Mouse (Mus musculus) midbrain, embryonic 10.5 days (tissue): Measurements from ENCODE around the gene Trappc2l. TPM values are rescaled to one million over a fixed set of nuclear protein-coding genes. Genes with fewer than 3 reads are reported as not detected.
"Not testable (repeated sequence)": the region's sequence is repeated elsewhere in the genome, so short reads cannot be mapped to it uniquely, and the experiment has no call there.

Experiments
- DNase-seq: peaks from one replicate; pipeline ENCODE4 v3.0.0-alpha.2; 2017; ENCODE audit warnings: low spot score
- H3K27ac ChIP-seq: fragments of 300-500 bp; sonication (generic); replicated peaks from 2 replicates; pipeline ENCODE4 v1.5.1; 2016; ENCODE audit warnings: mild to moderate bottlenecking
- H3K27me3 ChIP-seq: fragments of 300-500 bp; sonication (generic); 2 replicates; pipeline ENCODE4 v1.6.1; 2016; ENCODE audit warnings: low read depth, mild to moderate bottlenecking; ENCODE audit not compliant: poor library complexity, severe bottlenecking
- H3K36me3 ChIP-seq: fragments of 300-500 bp; sonication (generic); 2 replicates; pipeline ENCODE4 v1.6.1; 2016; ENCODE audit warnings: mild to moderate bottlenecking, moderate library complexity
- H3K4me1 ChIP-seq: fragments of 300-500 bp; sonication (generic); 2 replicates; pipeline ENCODE4 v1.6.1; 2016
- H3K4me3 ChIP-seq: fragments of 300-500 bp; sonication (generic); 2 replicates; pipeline ENCODE4 v1.5.1; 2016; ENCODE audit warnings: mild to moderate bottlenecking, moderate library complexity
- H3K9me3 ChIP-seq: fragments of 300-500 bp; sonication (generic); replicated peaks from 2 replicates; pipeline ENCODE4 v1.6.1; 2016; ENCODE audit warnings: mild to moderate bottlenecking
- WGBS: fragments of 180-500 bp; shearing (Covaris S2); methylation state at CpG from one replicate; pipeline ENCODE4 v1.1.7; 2016; 5-methylcytosine and 5-hydroxymethylcytosine counted together
- polyA plus RNA-seq: library from polyadenylated mRNA; unstranded; fragments of >200 nt; fragmentation: Nextera tagmentation; extraction: Ambion mirVana; gene quantifications from 2 replicates; pipeline ENCODE4 v1.2.1, GENCODE M21; 2016

The Trappc2l gene
- polyA plus RNA-seq, 1 experiment from 2014 or later, result 51.0 TPM

DNA sequence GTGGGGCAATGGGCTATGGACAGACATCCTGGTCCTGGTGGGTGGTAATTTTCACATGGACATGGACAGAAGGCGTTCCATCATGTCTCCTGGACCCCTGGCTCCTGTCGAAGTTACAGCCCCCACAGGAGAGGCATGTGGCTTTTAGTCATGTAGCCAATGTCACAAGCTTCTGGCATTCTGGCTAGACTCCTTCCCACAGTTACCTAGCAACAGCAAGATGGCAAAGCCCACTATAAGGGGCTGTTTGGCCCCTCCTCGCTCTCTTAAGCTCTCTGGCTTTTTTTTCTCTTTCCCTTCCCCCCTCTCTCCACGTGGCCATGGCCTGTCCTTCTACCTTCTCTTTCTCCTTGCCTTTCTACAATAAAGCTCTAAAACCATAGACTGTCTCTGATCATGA, 38.3 kb upstream of the Trappc2l start:
- Histone ChIP-seq H3K27ac (peak overlapping the region; percentile 59; the same call in 1 of the 2 replicates), H3K4me1 (peaks cover 90% of the 10 kb centered on the region), H3K36me3 (peaks cover 66% of the 10 kb centered on the region)
- not testable (repeated sequence) for H3K4me3 ChIP-seq, DNase-seq, H3K9me3 ChIP-seq, H3K27me3 ChIP-seq
- WGBS, result 42% methylated on average over 4 of the region's 4 CpGs

DNA sequence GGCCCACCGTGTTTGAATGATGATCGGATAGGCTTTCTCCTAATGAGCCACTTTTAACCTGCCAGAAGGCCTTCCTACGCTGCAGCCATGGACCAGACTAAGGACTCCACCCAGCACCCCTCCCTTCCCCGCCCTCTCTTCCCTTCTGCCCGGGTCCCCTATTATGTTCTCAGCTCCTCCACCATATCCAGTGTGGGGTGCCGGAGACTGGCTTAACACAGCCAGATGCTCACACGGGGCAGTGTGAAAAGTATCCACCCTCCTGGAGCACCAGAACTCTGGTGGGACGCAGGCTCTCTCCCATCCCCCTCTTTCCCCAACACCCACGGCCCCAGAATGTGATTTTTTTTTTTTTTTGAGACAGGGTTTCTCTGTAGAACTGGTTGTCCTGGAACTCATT, 37.9 kb upstream of the Trappc2l start:
- WGBS, result 53% methylated on average over 9 of the region's 9 CpGs
- H3K4me3 ChIP-seq, result no peak overlapping the region; the same call in 1 of the 2 replicates

DNA sequence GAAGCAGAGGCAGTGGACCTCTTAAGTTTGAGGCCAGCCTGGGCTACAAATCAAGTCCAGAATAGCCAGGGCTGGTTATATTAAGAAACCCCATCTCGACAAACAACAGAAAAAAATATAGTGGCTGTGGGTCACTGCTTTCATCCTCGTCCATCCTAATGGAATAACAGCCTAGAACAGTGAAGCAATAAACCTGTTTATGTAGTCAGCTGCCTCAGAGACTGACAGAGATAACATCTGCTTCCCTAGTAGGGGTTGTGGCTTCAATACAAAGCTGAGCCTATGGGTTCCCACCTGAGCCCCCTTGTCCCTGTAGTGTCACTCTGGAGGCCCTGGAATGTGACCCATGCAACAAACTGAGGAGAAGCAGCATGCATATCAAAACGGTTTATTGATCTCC, 37.2 kb upstream of the Trappc2l start:
- 74% methylated on average over 3 of the region's 3 CpGs for WGBS

More for the DNA sequence above, 37.9 kb upstream of the Trappc2l start:
- no peak for DNase-seq
- Histone ChIP-seq H3K27me3 (no peaks in the 10 kb centered on the region), H3K27ac (peak overlapping the region; percentile 59; the same call in 1 of the 2 replicates), H3K9me3 (no peaks in the 10 kb centered on the region), H3K36me3 (peaks cover 66% of the 10 kb centered on the region), H3K4me1 (peaks cover 87% of the 10 kb centered on the region)

DNA sequence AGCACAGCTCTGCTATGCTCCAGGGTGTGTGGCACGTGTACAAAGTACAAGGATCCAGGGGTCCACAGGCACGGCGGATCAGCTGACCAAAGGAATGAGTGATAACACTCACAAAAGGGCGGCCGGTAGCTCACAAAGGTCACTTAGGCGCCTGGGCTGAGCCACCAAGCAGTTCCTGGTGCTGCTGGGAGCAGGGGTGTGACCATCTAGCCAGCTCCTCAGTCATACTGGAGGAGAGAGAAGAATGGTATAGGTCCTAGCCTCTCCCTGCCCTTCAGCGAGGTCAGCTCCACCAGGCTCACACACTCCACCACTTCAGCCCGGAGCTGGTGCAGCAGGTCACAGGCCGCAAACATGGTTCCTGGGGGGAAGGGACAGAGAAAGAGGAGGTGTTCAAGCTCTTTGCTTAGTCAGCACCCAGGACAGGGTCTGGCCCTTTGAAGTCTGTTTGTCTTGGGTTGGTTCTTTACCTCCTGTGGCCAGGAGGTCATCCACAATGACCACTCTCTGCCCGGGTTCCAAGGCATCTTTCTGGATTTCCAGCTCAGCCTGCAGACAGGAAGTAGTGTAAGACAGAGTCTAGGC, 36.7 kb upstream of the Trappc2l start:
- Histone ChIP-seq H3K4me3 (peak overlapping the region; percentile 66), H3K4me1 (peaks cover 85% of the 10 kb centered on the region), H3K9me3 (no peaks in the 10 kb centered on the region), H3K36me3 (peaks cover 56% of the 10 kb centered on the region), H3K27me3 (no peaks in the 10 kb centered on the region), H3K27ac (no peak overlapping the region)
- 51% methylated on average over 10 of the region's 10 CpGs for WGBS
- no peak for DNase-seq

More for the DNA sequence above, 37.2 kb upstream of the Trappc2l start:
- Histone ChIP-seq H3K9me3 (no peaks in the 10 kb centered on the region), H3K27ac (no peak overlapping the region), H3K4me3 (no peak overlapping the region), H3K4me1 (peaks cover 86% of the 10 kb centered on the region), H3K27me3 (no peaks in the 10 kb centered on the region), H3K36me3 (peaks cover 61% of the 10 kb centered on the region)
- DNase-seq, result no peak

DNA sequence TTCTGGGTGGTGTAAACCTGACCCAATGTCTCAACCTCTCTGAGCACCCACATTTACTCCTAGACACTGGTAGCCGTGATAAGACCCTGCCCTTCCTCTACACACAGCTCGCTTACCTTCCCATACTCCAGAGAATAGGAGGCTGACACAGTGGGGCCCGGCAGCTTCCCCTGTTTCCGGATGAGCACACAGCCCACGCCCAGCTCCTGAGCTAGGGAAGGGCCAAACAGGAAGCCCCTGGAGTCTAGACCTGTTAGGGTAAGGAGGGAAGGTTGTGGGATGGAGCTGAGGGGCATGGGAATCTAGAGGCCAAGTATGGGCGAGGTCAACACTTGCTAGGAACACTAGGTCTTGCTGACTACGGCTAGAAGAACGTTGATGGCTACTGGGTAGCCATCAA, 36.2 kb upstream of the Trappc2l start:
- no peaks in the 10 kb centered on the region for H3K9me3 ChIP-seq
- WGBS, result 77% methylated on average over 8 of the region's 8 CpGs
- H3K27ac ChIP-seq, result no peak overlapping the region
- H3K4me3 ChIP-seq, result peak overlapping the region; percentile 66
- DNase-seq, result no peak
- H3K4me1 ChIP-seq, result peaks cover 82% of the 10 kb centered on the region
- H3K27me3 ChIP-seq, result no peaks in the 10 kb centered on the region
- peaks cover 51% of the 10 kb centered on the region for H3K36me3 ChIP-seq

DNA sequence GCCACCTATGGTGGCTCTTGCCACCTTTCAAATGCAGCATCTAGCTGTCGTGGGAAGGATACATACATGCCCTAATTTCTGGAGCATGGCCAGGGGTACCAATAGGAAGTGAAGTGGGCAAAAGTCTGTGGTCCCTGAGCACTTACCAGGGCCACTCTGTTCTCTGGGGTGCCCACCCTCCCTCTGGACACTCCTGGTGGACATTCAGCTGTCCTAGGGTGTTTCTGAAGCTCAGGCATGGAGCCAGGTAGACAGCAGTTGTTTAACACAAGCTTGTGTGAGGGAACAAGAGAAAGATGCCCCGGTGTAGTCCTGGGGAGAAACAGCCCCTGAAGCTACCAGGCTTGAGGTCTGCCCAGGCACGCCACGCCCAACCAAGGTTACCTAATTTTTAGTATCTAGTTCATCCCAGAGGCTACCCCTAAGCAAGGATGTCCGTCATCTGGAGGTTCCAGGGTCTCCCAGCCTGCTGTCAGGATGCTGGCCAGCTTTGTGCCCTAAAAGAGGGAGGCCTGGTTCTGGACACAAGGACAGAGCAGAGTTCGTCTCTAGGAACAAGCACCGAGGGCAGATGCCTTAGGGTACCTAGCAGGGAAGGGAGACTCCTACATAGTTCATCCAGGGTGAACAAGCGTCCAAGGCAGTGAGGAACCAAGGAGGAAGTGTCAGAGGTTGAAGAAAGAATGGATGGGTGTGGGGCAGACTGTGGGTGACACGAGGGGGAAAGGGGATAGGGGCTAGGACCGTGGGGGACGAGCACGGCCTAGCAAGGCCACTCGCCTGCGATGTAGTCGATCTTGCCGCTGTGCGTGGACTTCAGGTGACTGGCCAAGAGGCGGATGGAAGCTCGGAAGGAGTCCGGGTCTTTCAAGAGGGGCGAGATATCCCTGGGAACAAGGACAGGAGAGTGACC, 35.4 kb upstream of the Trappc2l start:
- 19% methylated on average over 21 of the region's 21 CpGs for WGBS
- peak; percentile 35 for DNase-seq
- Histone ChIP-seq H3K27ac (peak overlapping the region; percentile 86), H3K36me3 (peaks cover 44% of the 10 kb centered on the region), H3K4me3 (peak overlapping the region; percentile 66), H3K4me1 (peaks cover 77% of the 10 kb centered on the region), H3K9me3 (no peaks in the 10 kb centered on the region), H3K27me3 (no peaks in the 10 kb centered on the region)

DNA sequence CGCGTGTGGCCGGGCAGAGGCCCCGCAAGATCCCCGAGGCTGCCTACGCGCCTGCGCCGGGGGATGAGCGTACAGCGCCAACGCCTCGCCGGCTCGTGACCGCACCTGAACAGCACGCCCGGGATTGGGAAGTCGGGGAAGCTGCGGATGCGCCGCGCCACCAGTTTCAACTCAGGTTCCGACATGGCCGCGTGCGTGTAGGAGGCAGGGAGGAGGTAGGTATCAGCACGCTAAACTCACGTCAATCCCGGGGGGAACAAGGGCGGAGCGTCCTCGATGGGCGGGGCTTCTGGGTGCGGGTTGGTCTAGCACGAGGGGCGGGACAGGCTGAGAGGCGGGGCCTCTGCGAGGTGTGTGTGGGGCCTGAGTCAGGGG, 34.8 kb upstream of the Trappc2l start, which contains the start of gene Aprt:
TSS of gene Aprt (minus strand) at position 262 of the 375 bp plus-strand sequence.
- no peaks in the 10 kb centered on the region for H3K9me3 ChIP-seq
- H3K4me3 ChIP-seq, result peak within 1 kb of the TSS; percentile 66
- under 1% methylated on average over 39 of the region's 39 CpGs for WGBS
- H3K4me1 ChIP-seq, result peaks cover 71% of the 10 kb centered on the region
- H3K27me3 ChIP-seq, result no peaks in the 10 kb centered on the region
- H3K27ac ChIP-seq, result peak within 1 kb of the TSS; percentile 86
- peak; percentile 91 for DNase-seq
- peaks cover 37% of the 10 kb centered on the region for H3K36me3 ChIP-seq

DNA sequence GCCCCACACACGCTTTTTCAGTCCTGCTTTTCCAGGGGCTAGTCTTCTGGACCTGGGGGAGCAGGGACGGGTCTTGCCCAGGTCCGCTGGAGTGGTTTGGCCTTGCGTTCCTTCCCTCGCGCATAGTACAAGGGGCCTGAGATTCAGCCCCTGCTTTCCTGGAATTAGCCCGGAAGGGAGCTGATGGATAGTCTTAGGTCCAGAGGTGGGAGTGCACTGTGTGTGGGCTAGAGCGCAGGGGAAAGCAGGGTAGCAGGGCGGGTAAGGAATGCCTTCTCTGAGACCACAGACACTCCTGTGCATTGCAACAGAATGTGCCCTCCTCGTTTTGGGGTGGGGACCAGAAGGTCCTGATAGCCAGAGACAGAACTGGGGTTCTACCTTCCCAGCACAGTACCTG, 34.3 kb upstream of the Trappc2l start:
- WGBS, result 42% methylated on average over 10 of the region's 10 CpGs
- H3K4me3 ChIP-seq, result peak overlapping the region; percentile 66
- H3K36me3 ChIP-seq, result peaks cover 33% of the 10 kb centered on the region
- H3K27ac ChIP-seq, result peak overlapping the region; percentile 86
- H3K27me3 ChIP-seq, result no peaks in the 10 kb centered on the region
- DNase-seq, result no peak
- H3K4me1 ChIP-seq, result peaks cover 66% of the 10 kb centered on the region
- H3K9me3 ChIP-seq, result no peaks in the 10 kb centered on the region

DNA sequence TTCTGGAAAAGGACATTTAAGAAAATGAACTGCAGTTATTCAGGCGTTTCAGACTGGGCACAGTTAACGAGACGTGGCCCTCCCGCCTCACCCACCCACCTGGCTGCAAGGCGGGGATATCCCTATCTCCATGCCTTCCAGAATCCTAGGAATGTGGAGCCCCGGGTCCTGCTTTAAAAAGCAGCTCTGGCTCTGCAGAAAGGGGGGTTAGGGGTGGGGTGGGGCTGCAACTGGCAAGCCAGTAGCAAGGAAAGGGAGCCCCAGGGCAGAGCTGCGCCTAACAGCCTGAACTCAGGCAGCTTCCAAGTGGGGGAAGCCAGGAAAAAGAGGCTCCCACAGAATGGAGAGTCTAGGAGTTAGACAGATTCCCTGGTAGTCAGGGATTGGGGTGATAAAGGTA, 32.2 kb upstream of the Trappc2l start:
- H3K9me3 ChIP-seq, result no peaks in the 10 kb centered on the region
- H3K4me1 ChIP-seq, result peaks cover 45% of the 10 kb centered on the region
- no peak for DNase-seq
- H3K4me3 ChIP-seq, result no peak overlapping the region
- no peaks in the 10 kb centered on the region for H3K27me3 ChIP-seq
- H3K27ac ChIP-seq, result 0 out of 2 replicates have a peak overlapping the region, but pooled peaks have one; percentile 46
- H3K36me3 ChIP-seq, result peaks cover 12% of the 10 kb centered on the region
- 29% methylated on average over 7 of the region's 7 CpGs for WGBS

DNA sequence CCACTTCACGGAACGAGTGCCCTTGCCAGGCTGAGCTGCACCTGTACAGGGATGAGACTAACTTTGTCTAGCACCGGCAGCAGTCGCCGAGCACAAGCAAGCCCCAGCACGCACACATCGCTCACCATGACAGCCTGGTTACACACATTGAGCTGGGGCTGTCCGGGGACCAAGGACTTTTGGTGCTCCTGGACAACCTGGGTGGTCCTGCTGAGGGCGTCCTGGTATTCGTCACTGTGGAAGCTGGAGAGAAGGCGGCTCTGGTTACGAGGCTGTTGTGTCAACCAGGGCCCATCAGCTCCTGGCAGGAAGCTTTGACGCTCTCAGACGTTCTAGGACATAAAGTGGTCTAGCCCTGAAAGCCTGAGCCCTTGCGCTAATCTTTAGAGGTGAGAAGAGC, 30.5 kb upstream of the Trappc2l start:
- DNase-seq, result no peak
- Histone ChIP-seq H3K4me3 (no peak overlapping the region), H3K4me1 (peaks cover 32% of the 10 kb centered on the region), H3K27ac (no peak overlapping the region), H3K36me3 (no peaks in the 10 kb centered on the region), H3K9me3 (no peaks in the 10 kb centered on the region), H3K27me3 (no peaks in the 10 kb centered on the region)
- WGBS, result 79% methylated on average over 13 of the region's 15 CpGs

DNA sequence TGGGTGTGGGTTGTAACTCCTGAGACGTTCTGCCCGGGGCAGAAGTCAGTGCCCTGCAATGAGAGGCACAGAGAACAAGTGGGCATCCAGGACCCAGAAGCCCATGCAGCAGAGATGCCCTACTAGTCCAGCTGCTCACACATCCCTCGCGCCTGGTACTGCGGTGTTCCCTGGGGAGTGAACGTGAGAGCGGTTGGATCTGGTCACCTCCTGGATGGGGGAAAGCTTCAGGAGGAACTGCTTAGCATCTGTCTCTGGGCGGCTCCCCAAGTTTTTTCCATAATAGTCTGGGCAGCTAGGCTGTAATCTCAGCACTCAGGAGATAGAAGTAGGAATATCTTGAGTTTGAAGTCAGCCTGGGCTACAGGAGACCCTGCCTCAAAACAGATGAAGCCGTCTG, 26.5 kb upstream of the Trappc2l start:
- Histone ChIP-seq H3K27ac (no peak overlapping the region), H3K9me3 (no peaks in the 10 kb centered on the region), H3K4me1 (peaks cover 5% of the 10 kb centered on the region), H3K36me3 (no peaks in the 10 kb centered on the region), H3K27me3 (no peaks in the 10 kb centered on the region), H3K4me3 (no peak overlapping the region)
- DNase-seq, result no peak
- 85% methylated on average over 9 of the region's 9 CpGs for WGBS

DNA sequence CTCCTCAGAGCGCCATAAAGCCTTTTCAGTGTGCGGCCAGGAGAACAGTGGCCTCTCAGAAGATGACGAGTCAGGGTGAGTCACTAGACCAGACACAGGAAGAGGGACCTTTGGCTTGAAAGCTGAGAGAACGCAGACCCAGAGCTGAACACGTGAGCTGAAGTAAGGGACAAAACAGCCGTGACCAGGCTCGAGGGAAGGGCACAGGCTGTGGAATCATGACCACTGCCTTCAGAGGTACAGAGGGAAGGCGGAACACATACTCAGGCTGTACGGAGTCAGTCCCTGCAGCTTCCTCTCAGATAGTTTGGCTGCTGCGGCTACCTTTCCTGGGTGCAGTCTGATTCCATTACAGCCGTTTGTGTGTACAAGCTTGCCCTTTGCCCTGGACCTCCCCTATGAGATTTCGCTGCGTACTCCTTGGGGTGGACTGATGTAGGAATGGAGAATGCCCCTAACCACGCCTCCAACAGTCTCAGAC, 26.0 kb upstream of the Trappc2l start:
- no peak overlapping the region for H3K27ac ChIP-seq
- 71% methylated on average over 14 of the region's 14 CpGs for WGBS
- H3K4me3 ChIP-seq, result no peak overlapping the region
- peaks cover 4% of the 10 kb centered on the region; the same call in 1 of the 2 replicates for H3K4me1 ChIP-seq
- H3K27me3 ChIP-seq, result no peaks in the 10 kb centered on the region
- H3K9me3 ChIP-seq, result no peaks in the 10 kb centered on the region
- no peaks in the 10 kb centered on the region for H3K36me3 ChIP-seq
- no peak for DNase-seq

DNA sequence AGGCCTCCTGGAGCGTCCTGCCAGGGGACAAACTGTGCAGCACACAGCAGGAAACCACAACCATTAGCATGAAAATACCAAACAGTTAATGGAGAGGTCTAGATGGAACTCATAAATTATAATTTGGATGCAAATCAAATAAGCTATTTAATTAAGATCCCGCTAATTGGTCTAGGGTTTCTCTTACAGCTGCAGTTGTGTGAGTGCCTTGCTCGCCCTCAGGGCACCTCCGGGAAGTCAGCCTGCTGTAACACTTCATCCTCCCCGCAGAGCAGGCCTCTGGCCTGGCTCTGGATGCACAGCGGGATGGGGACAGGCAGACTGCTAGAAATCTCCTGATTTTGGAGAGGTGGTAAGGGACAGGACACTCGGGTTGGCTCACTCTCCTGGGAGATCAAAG, 25.3 kb upstream of the Trappc2l start:
- Histone ChIP-seq H3K27ac (0 out of 2 replicates have a peak overlapping the region, but pooled peaks have one; percentile 6), H3K27me3 (no peaks in the 10 kb centered on the region), H3K36me3 (no peaks in the 10 kb centered on the region), H3K9me3 (no peaks in the 10 kb centered on the region), H3K4me1 (peaks cover 4% of the 10 kb centered on the region; the same call in 1 of the 2 replicates), H3K4me3 (no peak overlapping the region)
- DNase-seq, result no peak
- WGBS, result 73% methylated on average over 7 of the region's 7 CpGs
